Mouse (Mus musculus) left cerebral cortex, postnatal 14 days (tissue): Measurements from ENCODE around the gene 1300017J02Rik. TPM values are rescaled to one million over a fixed set of nuclear protein-coding genes. Genes with fewer than 3 reads are reported as not detected.
"Not testable (repeated sequence)": the region's sequence is repeated elsewhere in the genome, so short reads cannot be mapped to it uniquely, and the experiment has no call there.

Experiments used
- DNase-seq, 2 experiments: peaks; one replicate each; pipeline ENCODE4 v3.0.0; 2021 to 2022; ENCODE audit warnings: low spot score in 2 of 2, mixed read lengths in 1 of 2
- intact Hi-C: fragments of 180-260 bp; cut with DNase I; formaldehyde crosslinking; loops from one replicate; pipeline ENCODE4 v1.15.1; 2025
- long read RNA-seq, 2 experiments: library from polyadenylated mRNA; stranded (forward); transcript quantifications; one replicate each; pipeline ENCODE4 v2.0.0; 2021
- total RNA-seq, 2 experiments: library from RNA; stranded (reverse); gene quantifications; 2 replicates each; pipeline ENCODE4 v1.2.3; 2021

1300017J02Rik gene
- 1 to 10 TPM in 1 of 2 experiments, not detected in 1; 1.1 TPM for total RNA-seq
- long read RNA-seq, experiment 1 = 0 reads
- long read RNA-seq, experiment 2 = 0 reads

DNA sequence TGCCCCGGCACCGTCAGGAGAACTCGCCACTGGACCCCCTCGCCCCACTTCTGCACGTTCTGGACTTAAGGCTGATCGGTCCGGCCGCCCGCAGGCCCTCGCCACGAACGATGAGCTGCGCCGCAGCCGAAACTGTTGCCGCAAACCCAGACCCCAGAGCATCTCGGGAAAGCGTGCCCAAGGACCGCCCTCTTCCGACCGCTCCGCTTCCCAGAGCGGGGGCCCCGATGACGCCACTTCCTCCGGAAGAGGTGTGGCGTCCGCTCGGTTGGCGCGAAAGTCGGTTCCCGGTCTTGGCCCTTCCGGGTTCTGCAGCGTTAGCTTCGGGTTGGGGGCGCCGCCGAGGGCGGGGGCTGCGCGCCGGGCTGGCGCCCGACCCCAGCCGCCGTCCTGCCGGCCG, at the start of gene 1300017J02Rik, which contains the start of gene Topbp1:
1300017J02Rik (minus strand) TSS at position 156 of the 400 bp plus-strand sequence.
Topbp1 (plus strand) TSS at position 289 of the 400 bp plus-strand sequence.
- peak; percentile 90 to 91 for DNase-seq
- intact Hi-C loops = loop anchor here (5.0 to 10.0 kb wide), 3 partner anchors 98 to 670 kb away; no protein-coding TSS in a partner anchor

DNA sequence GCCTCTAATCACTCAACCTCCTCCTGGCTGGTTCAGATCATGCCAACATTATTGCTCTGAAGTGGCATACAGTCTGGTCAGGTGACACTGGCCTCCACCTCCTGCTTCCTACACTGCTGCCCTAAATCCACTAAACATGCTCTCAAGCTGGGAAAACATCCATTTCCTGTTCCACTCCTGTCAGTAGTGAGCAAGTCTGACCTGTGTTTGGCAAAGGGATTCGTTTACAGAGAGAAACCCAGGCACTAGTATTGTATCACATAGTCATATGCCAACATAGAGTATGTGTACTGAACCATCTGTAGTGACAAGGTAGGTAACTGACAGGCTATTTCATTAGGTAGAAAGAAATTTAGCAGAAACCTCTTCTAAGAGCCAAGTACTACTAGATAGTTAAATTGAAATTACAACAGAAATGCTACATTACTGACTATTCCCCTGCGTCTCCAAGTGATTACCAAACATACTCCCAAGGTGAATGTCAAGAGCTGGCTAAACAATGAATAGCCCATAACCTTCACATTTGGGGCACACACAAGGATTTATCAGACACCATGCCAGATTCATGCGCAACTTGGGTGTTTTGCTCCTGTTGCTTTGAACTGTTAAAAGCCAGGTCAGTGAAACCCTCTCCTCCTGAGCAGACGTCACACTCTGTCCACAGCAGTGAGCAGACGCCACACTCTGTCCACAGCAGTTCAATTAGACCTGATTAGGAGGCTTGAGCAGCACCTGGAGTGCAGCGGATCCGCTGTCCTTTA, 48.8 kb upstream of the 1300017J02Rik start:
- DNase-seq, intact Hi-C loops: not testable (repeated sequence)

DNA sequence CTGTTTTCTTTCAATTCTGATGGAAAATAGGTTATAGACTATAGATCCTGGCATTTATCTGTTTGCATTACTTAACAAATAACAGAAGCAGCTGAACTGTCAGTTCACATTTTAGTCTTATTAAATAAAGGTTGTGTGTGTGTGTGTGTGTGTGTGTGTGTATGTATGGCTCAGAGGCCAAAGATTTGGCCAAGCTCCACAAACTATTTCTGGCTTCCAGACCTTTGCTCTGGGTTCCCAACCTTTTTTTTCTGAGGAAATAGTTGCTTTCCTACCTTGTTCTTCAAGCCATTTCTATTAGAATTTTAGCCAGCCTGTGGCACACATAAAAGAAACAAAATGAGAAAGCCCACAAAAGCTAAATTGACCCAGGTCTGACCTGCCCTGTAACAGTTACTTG, 43.9 kb upstream of the 1300017J02Rik start:
- DNase-seq = no peak
- intact Hi-C loops = no loop called here

DNA sequence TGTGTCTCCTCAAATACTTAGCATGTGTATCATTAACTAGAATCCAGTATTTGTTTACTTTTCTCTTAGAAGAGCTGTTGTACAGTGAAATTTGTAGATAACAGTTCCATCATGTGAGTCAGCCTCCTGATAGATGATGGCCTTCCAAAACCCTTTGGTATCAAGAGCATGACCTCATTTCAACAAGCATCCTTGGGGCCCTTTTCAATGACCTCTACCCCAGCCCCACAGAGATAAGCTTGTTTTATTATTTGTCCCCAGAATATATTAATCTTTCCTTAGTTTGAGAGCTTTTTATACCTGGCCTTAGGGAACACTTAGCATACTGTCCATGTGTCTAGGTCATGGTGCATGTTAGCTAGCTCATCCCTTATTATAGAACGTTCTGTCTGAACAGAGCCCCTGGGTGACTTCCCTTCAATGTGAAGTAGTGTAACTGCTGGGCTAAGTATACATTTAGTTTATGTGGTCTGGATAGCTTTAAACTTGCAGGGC, 43.2 kb upstream of the 1300017J02Rik start:
- intact Hi-C loops = no loop called here
- DNase-seq = no peak

DNA sequence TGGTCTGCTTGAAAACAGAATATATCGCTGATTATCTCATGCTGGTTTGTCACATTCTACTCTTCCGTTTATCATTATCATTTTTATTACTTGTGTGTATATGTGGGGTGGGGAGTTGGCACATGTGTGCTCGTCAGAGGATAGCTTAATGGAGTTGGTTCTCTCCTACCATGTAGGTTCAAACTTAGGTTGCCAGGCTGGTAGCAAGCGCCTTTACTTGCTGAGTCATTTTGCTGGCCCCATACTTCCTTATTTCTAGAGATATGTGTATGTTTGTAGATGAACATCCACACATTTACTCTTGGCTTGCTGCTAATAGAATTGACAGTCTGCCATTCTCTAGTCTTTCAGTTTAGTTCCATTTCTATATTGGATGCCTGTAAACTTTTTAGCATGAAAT, 42.2 kb upstream of the 1300017J02Rik start:
- DNase-seq = no peak

DNA sequence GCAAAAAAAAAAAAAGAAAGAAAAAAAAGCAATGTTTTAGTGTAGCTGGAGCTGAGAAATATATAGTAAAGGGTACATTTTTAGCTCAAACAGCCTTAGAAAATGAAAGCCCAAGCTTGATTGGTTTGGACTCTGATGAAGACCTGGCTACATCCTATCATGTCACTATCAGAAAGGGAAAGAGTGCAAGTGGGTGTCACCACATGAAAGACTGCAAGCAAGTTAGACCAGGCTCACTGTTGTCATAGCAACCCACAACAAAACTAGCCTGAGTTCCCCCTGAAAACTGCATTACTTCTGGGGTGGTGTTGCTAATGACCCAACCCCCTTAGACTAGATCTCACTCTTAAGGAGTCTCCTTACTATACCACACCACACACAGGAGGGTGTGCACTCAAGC, 32.0 kb upstream of the 1300017J02Rik start:
- intact Hi-C loops = no loop called here
- peak in 1 of 2 experiments; percentile 26 for DNase-seq

More for the DNA sequence above, 42.2 kb upstream of the 1300017J02Rik start:
- intact Hi-C loops = no loop called here

DNA sequence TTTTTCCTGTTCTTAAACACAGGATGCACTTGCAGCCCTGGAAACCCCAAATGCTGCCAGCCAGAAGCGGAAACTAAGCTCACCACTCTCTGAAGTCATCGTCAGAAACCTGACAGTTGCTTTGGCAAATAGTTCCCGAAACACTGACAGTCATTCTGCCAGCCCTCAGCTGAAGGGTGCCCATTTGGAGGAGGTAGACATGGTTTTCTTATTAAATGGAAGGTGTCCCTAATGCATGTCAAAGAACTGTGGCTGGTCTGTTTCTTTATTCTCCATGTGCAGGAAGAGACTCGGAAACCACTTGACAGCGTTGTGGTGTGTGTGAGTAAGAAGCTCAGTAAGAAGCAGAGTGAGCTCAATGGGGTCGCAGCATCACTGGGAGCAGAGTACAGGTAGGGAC, 27.8 kb upstream of the 1300017J02Rik start:
- no peak for DNase-seq
- intact Hi-C loops = no loop called here

DNA sequence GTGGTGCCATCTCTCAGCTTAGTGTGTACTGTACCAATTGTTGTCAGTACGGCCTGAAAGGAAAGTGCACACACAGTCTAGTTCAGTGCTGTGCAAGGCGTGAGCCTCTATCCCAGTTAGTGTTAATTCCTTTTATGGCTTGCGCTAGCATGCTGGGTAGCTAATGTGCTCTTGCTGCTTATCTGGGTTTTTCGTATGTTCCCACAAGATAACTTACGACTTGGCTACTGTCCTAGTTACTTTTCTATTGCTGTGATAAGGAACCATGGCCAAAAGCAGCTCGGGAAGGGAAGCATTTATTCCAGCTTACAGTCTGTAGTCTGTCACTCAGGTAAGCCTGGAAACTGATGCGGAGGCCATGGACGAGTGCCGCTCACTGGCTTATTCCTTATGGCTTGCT, 21.6 kb upstream of the 1300017J02Rik start:
- intact Hi-C loops = no loop called here
- DNase-seq = no peak

DNA sequence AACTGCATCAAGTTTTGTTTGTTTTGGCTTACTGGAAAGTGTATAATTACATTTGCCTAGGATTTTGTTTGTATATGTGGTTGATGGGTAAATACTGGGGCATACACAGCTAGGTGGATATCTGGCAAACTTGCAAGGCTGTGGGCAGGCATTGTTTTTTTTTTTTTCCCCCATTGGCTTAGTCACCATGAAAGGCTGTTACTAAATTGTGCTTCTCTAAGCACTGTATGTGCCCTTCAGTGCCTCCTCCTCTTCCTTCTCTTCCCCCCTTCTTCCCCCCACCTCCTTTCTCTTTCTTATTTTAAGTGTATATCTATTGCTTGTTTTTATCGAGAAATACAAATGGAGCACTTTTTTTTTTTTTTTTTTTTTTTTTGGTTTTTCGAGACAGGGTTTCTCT, 19.8 kb upstream of the 1300017J02Rik start:
- intact Hi-C loops = no loop called here
- DNase-seq = no peak

DNA sequence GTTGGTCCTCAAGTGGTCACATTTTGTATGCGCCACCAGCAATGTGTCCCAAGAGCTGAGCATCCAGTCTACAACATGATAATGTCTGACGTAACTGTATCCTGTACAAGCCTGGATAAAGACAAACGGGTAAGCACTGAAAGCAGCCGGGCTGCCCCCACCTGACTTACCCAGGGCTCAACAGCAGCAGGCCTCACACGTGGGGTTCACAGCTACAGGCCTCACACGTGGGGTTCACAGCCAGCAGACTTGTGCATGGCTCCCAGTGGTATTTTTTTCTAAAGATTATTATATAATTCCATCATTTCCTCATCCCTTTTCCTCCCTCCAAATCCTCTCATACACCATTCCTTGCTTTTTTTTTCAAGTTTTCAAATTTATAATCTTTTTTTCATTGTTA, 5.0 kb upstream of the 1300017J02Rik start:
- intact Hi-C loops = loop anchor here (10.0 kb wide), 1 partner anchor 675 kb away; no protein-coding TSS in a partner anchor
- no peak for DNase-seq

DNA sequence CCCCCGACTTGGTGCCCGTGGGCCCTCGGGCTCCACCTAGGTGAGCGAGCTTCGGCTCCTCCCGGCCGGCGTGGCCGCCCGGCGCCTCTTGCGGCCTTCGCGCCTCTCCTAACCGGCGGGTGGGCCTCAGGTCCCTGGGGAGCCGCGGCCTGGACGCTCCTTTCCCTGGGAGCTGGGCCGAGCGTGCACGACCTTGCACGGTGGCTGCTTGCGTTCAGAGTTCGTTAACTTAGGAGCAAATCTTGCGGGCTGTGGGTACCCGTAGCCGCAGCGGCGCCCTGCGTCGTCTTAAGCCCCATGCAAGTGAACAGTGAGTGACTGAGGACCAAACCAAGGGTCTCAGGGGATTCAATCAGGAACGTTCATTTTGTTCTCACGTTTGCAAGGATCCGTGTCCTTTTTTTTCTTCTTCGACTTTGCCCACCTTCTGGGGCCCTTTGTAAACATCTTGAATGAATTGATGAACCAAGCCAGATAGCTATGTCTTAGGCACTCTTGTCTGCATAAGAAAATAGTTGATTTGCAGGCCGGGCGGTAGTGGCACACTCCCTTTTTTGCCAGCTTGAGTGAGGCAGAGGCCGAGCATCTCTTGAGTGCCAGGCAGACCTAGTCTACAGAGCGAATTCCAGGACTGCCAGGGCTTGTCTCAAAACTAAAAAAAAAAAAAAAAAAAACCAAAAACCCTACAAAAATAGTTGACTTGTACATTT, 605 bp upstream of the 1300017J02Rik start:
- peak; percentile 14 to 28 for DNase-seq
- intact Hi-C loops = loop anchor here (10.0 kb wide), 1 partner anchor 671 kb away; no protein-coding TSS in a partner anchor

DNA sequence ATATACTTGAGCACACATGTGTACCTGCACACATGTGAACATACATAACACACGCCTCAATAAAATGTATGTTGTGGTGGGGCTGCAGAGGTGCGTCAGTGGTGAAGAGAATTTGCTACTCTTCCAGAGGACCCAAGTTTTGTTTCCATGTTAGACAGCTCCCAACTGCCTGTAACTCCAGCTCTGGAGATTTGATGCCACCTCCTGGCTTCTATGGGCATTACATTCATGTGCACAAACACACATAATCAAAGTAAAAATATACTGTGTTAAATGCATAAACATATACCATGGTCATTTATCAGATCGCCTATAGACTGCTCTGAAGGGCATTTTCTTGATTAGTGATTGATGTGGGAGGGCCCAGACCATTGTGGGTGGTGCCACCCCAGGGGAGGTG, 2.2 kb downstream of the 1300017J02Rik start:
- peak; percentile 50 to 75 for DNase-seq
- intact Hi-C loops = loop anchor here (2.0 to 10.0 kb wide), 4 partner anchors 78 to 668 kb away; no protein-coding TSS in a partner anchor

DNA sequence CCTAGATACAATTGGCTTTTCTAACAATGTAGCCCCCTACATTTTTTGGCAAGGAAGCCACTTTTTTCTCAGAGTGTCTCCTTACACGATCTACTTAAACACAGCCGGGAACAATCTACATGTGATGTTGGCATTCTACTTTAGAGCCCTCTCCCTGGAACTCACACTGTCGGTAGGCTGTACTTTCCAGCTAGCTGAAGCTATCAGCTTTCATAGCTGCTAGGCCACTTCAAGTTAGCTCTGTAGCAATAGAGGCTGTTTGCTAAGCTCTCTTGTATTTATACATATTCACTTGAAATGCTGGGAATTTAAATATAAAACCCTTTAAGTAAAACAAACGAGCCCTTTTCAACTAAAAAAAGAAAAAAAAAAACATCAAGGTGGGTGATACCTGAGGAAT, 2.6 kb downstream of the 1300017J02Rik start:
- DNase-seq = no peak
- intact Hi-C loops = loop anchor here (2.0 to 10.0 kb wide), 4 partner anchors 77 to 667 kb away; no protein-coding TSS in a partner anchor

DNA sequence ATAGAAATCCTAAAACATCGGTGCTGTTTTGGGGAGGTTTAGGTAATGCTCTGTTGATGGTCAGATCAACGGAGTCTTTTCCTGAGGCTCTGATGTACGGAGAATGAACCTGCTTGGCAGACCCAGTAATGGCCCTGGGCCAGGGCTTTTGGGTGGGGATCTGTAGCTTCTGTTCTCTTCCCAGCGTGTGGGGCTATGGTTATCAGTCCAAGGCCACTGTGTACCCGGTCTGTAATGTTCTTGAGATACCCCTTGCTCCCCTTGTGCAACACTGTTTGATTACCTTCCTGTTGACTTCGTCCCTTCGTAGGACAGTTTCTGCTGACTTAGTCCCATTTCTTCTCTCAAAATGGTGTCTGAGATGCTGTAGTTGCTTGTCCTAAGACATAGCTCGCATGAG, 3.8 kb downstream of the 1300017J02Rik start:
- DNase-seq = no peak
- intact Hi-C loops = loop anchor here (5.0 to 10.0 kb wide), 3 partner anchors 94 to 666 kb away; no protein-coding TSS in a partner anchor

DNA sequence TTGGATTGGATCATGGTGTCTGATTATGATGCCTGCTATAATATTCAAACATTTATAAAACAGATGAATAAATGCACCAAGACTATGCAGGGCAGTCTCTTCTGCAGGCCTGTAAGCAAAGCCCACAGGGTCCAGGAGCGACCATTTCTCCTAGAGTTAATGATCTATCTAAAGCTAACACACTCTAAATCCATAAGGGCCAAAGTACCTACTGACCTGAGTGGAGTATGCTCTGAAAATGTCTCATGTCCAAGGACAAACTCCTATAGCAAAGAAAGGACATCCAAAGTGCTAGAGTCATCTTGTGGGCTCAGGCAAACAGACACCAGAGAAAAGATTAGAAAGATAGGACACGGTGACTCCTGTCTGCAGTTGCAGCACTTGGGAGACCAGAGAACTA, 10.4 kb downstream of the 1300017J02Rik start:
- intact Hi-C loops = no loop called here
- DNase-seq = no peak

DNA sequence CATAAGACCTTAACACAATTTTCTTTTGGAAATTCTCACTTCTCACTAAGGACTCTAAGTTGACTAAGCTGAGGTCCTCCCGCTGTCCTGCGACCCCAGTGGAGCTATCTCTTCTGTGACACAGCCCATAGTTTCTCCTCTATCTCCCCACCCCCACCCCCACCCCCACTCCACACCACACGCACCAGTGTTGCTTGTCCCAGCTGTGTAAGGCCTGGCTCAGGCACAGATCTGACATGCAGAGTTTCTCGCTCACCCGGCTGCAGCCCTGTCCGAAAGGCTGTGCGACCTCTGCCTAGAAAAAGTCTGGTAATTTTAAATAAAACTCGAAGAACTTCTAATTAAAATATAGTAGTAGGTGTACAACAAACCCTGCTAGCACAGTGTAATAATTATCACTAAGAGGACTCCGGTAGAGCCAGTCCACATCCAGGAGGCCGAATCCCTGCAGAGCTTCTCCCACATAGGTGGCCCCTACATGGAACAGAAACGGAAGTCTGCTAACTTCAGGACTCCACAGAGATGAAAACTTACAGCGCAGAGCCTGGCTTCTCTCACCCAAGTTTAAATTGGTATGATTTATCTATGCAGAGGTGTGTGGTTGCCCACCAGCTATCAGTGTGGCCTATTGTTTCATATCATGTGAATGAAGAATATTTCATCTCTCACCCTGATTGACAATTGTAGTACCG, 16.2 kb downstream of the 1300017J02Rik start:
- intact Hi-C loops = no loop called here
- no peak for DNase-seq

DNA sequence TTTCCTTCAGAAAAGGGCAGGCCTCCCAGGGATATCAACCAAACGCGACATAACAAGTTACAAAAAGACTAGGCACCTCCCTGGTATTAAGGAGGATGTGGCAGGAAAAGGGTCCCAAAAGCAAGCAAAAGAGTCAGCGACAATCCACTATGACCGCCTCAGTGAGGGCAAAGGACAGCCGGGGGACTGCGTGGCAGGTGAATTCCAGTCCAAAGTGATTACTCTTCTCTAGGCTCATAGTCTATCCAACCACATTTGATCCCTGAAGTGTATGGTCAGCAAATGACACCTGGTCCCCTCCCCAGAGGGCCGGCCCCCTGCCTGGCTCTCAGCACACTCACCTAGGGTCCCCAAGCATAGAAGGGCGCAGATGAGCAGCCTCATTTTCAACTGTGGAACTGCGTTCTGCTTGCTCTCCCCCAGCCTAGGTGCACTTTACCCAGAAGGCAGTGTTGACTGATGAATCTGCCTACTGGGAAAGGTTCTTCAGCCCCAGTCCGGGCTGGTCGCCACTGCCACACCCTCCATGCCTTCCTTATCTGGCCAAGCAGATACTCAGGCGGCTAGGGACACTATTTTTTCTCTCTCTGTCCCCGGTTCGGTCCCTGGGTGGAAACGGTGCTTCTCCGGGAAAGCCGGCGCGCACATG, 16.9 kb downstream of the 1300017J02Rik start:
- no peak for DNase-seq
- intact Hi-C loops = no loop called here

DNA sequence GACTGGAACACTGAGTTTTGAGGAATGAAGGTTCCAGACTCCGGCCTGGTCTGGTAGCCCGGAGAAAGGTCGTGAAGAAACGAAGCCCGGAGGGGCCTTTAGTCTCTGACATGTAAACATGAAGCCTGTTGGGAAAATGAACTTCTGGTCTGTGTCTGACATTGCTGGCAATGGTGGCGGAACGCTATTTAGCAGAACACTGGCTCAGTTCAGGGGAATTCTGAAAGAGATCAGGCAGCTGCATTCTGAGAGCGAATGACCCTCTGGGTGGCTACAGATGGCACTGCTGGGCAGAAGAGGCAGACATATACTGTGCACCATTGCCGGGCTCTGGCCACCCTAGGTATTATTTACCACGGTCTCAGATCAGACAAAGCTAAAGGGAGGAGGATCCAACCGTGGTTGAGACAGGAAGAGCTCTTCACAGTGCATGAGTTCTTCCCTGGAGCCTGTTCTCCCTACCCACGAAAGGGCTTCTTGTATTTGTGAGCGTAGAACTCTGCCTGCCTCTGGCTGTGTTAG, 17.9 kb downstream of the 1300017J02Rik start:
- intact Hi-C loops = no loop called here
- DNase-seq = no peak

DNA sequence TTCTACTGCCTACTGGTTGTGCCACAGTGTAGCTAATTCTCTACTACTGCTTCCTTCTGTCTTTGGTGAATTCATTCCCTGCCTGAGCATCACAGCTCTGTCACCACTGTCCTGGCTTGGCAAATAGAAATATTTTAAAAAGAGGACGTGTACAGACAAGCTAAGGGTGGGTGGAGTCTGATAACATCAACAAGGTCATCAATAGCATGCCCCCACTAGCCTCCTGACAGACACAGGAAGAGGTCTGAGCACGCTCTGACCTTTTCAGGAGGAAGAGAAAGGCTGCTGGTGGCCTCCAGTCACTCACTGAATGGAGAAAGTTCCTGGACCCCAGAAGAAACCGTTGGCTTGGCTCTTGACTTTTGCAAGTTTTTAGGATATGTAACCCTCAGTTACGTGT, 18.5 kb downstream of the 1300017J02Rik start:
- no peak for DNase-seq
- intact Hi-C loops = no loop called here
